Mouse (Mus musculus): ENCODE measurements around the gene Defb35.

- TF ChIP-seq CTCF (IDR thresholded peaks at IDR 0.05; ENCODE audit: control insufficient read depth, insufficient read depth, insufficient read length) (no peak), MAX (IDR thresholded peaks at IDR 0.05) (no peak)
Measured at GRCm38 (mm10) chr8:21981664-21982337, 43.6 kb downstream of the Defb35 start.

Measured in C2C12 (cell line).